Mouse (Mus musculus): ENCODE data around the gene Ms4a18. TPM values are rescaled to one million over a fixed set of nuclear protein-coding genes. Genes with fewer than 3 reads are reported as not detected.
"Not testable (repeated sequence)": the region's sequence is repeated elsewhere in the genome, so short reads cannot be mapped to it uniquely, and the experiment has no call there.

Ms4a18 gene
- total RNA-seq (2014; fragmentation: Nextera tagmentation) (not detected in 2 replicates), total RNA-seq (2017) (not detected in 2 replicates), polyA plus RNA-seq (2012) (not detected in 2 replicates)

- no peak for ATAC-seq (ENCODE audit: extremely low read depth, insufficient number of reproducible peaks, low FRiP score, poor library complexity, severe bottlenecking)
- no peaks in the 10 kb centered on the region for H3K9me3 ChIP-seq (replicated peaks)
- H3K4me3 ChIP-seq (ENCODE audit: low read depth, low read length), result no peak within 1 kb of the TSS
- TF ChIP-seq CTCF (IDR thresholded peaks at IDR 0.05; ENCODE audit: low read depth, low read length), result no peak
- no peak for TF ChIP-seq TAL1 (conservative IDR thresholded peaks at IDR 0.05; ENCODE audit: low read depth, low read length)
- no peak for TF ChIP-seq GATA2 (IDR thresholded peaks at IDR 0.05; ENCODE audit: borderline replicate concordance, low read depth, low read length)
- TF ChIP-seq GATA1 (IDR thresholded peaks at IDR 0.05; ENCODE audit: borderline replicate concordance, low read length), result no peak
- no peak for TF ChIP-seq POLR2AphosphoS5 (IDR thresholded peaks at IDR 0.05; ENCODE audit: insufficient replicate concordance, low read depth, low read length)
- H3K27me3 ChIP-seq (ENCODE audit: insufficient read depth, low read length), result no peaks in the 10 kb centered on the region
- H3K36me3 ChIP-seq (replicated peaks), result no peaks in the 10 kb centered on the region
- H3K4me1 ChIP-seq (ENCODE audit: insufficient read depth, low read depth, low read length), result no peaks in the 10 kb centered on the region
- no peak for DNase-seq (ENCODE audit: low spot score)
These were observed at the start of gene Ms4a18 for GRCm38 (mm10) chr19:11017891-11018290. Gene Ms4a18, minus strand, starts transcription at chr19:11018031.

- no peaks in the 10 kb centered on the region for H3K36me3 ChIP-seq (replicated peaks)
- ATAC-seq (ENCODE audit: extremely low read depth, insufficient number of reproducible peaks, low FRiP score, poor library complexity, severe bottlenecking) (no peak), DNase-seq (ENCODE audit: low spot score) (no peak)
- no peaks in the 10 kb centered on the region for H3K4me1 ChIP-seq (ENCODE audit: insufficient read depth, low read depth, low read length)
- H3K9me3 ChIP-seq (replicated peaks), result no peaks in the 10 kb centered on the region
- no peak for TF ChIP-seq CTCF (IDR thresholded peaks at IDR 0.05; ENCODE audit: low read depth, low read length)
- no peak for TF ChIP-seq POLR2AphosphoS5 (IDR thresholded peaks at IDR 0.05; ENCODE audit: insufficient replicate concordance, low read depth, low read length)
- no peak for TF ChIP-seq GATA1 (IDR thresholded peaks at IDR 0.05; ENCODE audit: borderline replicate concordance, low read length)
- TF ChIP-seq GATA2 (IDR thresholded peaks at IDR 0.05; ENCODE audit: borderline replicate concordance, low read depth, low read length), result no peak
- TF ChIP-seq TAL1 (conservative IDR thresholded peaks at IDR 0.05; ENCODE audit: low read depth, low read length), result no peak
- no peak overlapping the region for H3K4me3 ChIP-seq (ENCODE audit: low read depth, low read length)
- H3K27me3 ChIP-seq (ENCODE audit: insufficient read depth, low read length), result 0 out of 2 replicates have a peak, but pooled peaks cover 2% of the 10 kb centered on the region
These were observed 47.5 kb upstream of the Ms4a18 start for GRCm38 (mm10) chr19:11065202-11065875.

GRCm38 (mm10) chr19:11060900-11061299 is 43.1 kb upstream of the Ms4a18 start:
- no peaks in the 10 kb centered on the region for H3K4me1 ChIP-seq (ENCODE audit: insufficient read depth, low read depth, low read length)
- DNase-seq (ENCODE audit: low spot score) (no peak), ATAC-seq (ENCODE audit: extremely low read depth, insufficient number of reproducible peaks, low FRiP score, poor library complexity, severe bottlenecking) (no peak)
- no peak for TF ChIP-seq POLR2AphosphoS5 (IDR thresholded peaks at IDR 0.05; ENCODE audit: insufficient replicate concordance, low read depth, low read length)
- H3K36me3 ChIP-seq (replicated peaks), result no peaks in the 10 kb centered on the region
- no peaks in the 10 kb centered on the region for H3K27me3 ChIP-seq (ENCODE audit: insufficient read depth, low read length)
- H3K4me3 ChIP-seq (ENCODE audit: low read depth, low read length), result no peak overlapping the region
- no peaks in the 10 kb centered on the region for H3K9me3 ChIP-seq (replicated peaks)

GRCm38 (mm10) chr19:11059967-11060366 is 42.1 kb upstream of the Ms4a18 start:
- no peak for TF ChIP-seq TAL1 (conservative IDR thresholded peaks at IDR 0.05; ENCODE audit: low read depth, low read length)
- H3K4me1 ChIP-seq (ENCODE audit: insufficient read depth, low read depth, low read length), result no peaks in the 10 kb centered on the region
- DNase-seq (ENCODE audit: low spot score) (no peak), ATAC-seq (ENCODE audit: extremely low read depth, insufficient number of reproducible peaks, low FRiP score, poor library complexity, severe bottlenecking) (no peak)
- H3K36me3 ChIP-seq (replicated peaks), result no peaks in the 10 kb centered on the region
- no peaks in the 10 kb centered on the region for H3K9me3 ChIP-seq (replicated peaks)
- H3K27me3 ChIP-seq (ENCODE audit: insufficient read depth, low read length), result no peaks in the 10 kb centered on the region
- H3K4me3 ChIP-seq (ENCODE audit: low read depth, low read length), result no peak overlapping the region

- not testable (repeated sequence) for H3K4me1 ChIP-seq (ENCODE audit: insufficient read depth, low read depth, low read length); H3K27me3 ChIP-seq (ENCODE audit: insufficient read depth, low read length); DNase-seq (ENCODE audit: low spot score); H3K4me3 ChIP-seq (ENCODE audit: low read depth, low read length); H3K9me3 ChIP-seq (replicated peaks); ATAC-seq (ENCODE audit: extremely low read depth, insufficient number of reproducible peaks, low FRiP score, poor library complexity, severe bottlenecking); H3K36me3 ChIP-seq (replicated peaks)
These were observed 37.9 kb upstream of the Ms4a18 start for GRCm38 (mm10) chr19:11055700-11056099.

GRCm38 (mm10) chr19:11053277-11053676 is 35.4 kb upstream of the Ms4a18 start:
- H3K9me3 ChIP-seq (replicated peaks), result no peaks in the 10 kb centered on the region
- DNase-seq (ENCODE audit: low spot score), result no peak
- no peaks in the 10 kb centered on the region for H3K4me1 ChIP-seq (ENCODE audit: insufficient read depth, low read depth, low read length)
- H3K4me3 ChIP-seq (ENCODE audit: low read depth, low read length), result no peak overlapping the region
- no peaks in the 10 kb centered on the region for H3K36me3 ChIP-seq (replicated peaks)
- no peak for ATAC-seq (ENCODE audit: extremely low read depth, insufficient number of reproducible peaks, low FRiP score, poor library complexity, severe bottlenecking)
- H3K27me3 ChIP-seq (ENCODE audit: insufficient read depth, low read length), result peaks cover 3% of the 10 kb centered on the region; the same call in 1 of the 2 replicates
- no peak for TF ChIP-seq GATA2 (IDR thresholded peaks at IDR 0.05; ENCODE audit: borderline replicate concordance, low read depth, low read length)

GRCm38 (mm10) chr19:11052877-11053276 is 35.0 kb upstream of the Ms4a18 start:
- H3K36me3 ChIP-seq (replicated peaks), result no peaks in the 10 kb centered on the region
- peaks cover 3% of the 10 kb centered on the region; the same call in 1 of the 2 replicates for H3K27me3 ChIP-seq (ENCODE audit: insufficient read depth, low read length)

More at GRCm38 (mm10) chr19:11052877-11053276, 35.0 kb upstream of the Ms4a18 start:
- no peaks in the 10 kb centered on the region for H3K4me1 ChIP-seq (ENCODE audit: insufficient read depth, low read depth, low read length)
- TF ChIP-seq GATA2 (IDR thresholded peaks at IDR 0.05; ENCODE audit: borderline replicate concordance, low read depth, low read length) (no peak), CTCF (IDR thresholded peaks at IDR 0.05; ENCODE audit: low read depth, low read length) (no peak), POLR2AphosphoS5 (IDR thresholded peaks at IDR 0.05; ENCODE audit: insufficient replicate concordance, low read depth, low read length) (no peak), GATA1 (IDR thresholded peaks at IDR 0.05; ENCODE audit: borderline replicate concordance, low read length) (no peak), TAL1 (conservative IDR thresholded peaks at IDR 0.05; ENCODE audit: low read depth, low read length) (no peak)
- ATAC-seq (ENCODE audit: extremely low read depth, insufficient number of reproducible peaks, low FRiP score, poor library complexity, severe bottlenecking), result no peak
- no peak overlapping the region for H3K4me3 ChIP-seq (ENCODE audit: low read depth, low read length)
- DNase-seq (ENCODE audit: low spot score), result no peak
- no peaks in the 10 kb centered on the region for H3K9me3 ChIP-seq (replicated peaks)
